Mouse (Mus musculus): ENCODE data around the gene Sccpdh.

- TF ChIP-seq CTCF (IDR thresholded peaks at IDR 0.05; ENCODE audit: extremely low read depth, insufficient read depth, insufficient read length, insufficient replicate concordance) (no peak), POLR2A (IDR thresholded peaks at IDR 0.05; ENCODE audit: low read depth, low read length) (no peak)
Observed at GRCm38 (mm10) chr1:179704150-179704549, 36.1 kb downstream of the Sccpdh start.

Data from spleen, adult 2 months (tissue).